9 mouse cellular contexts compared by ENCODE assay signal in genomic region chr3:32965528-32965927, GRCm38 (mm10).
A peak's percentile ranks its signal among the peaks of the same experiment; 100 is the strongest.
DNase-seq lines count a peak whose midpoint lies in the region; ATAC-seq and TF ChIP-seq lines count a peak whose summit lies in the region.
"Had no signal": no experiment of that assay in that cellular context is flagged by ENCODE, and none has a peak within 500 bp of the region (broad histone marks: within the 10 kb centered on the region; RNA-seq: fewer than 3 reads in every experiment).

No protein-coding gene starts in this region.

- H3K9me3 ChIP-seq in kidney, embryonic 15.5 days (replicated peaks) = no peaks in the 10 kb centered on the region
- no peaks in the 10 kb centered on the region for H3K9me3 ChIP-seq in ES-E14 (ENCODE audit: control insufficient read depth, insufficient read depth, low read depth, low read length)
- H3K9me3 ChIP-seq in lung, postnatal 0 days (ENCODE audit: low read length) = no peaks in the 10 kb centered on the region
- H3K9me3 ChIP-seq: embryonic facial prominence, embryonic 13.5 days had no signal

- peak; percentile 4 for DNase-seq in kidney, adult 9 months
- peak; percentile 40 for DNase-seq in ES-E14 (ENCODE audit: low read depth, low spot score)
- DNase-seq in brain, adult 2 months (ENCODE audit: low read depth, low spot score) = peak; percentile 52
- DNase-seq in lung, postnatal 0 days (ENCODE audit: low spot score) = peak; percentile 67
- no peak for DNase-seq in gastrocnemius, postnatal 14 days
- no peak for DNase-seq in gastrocnemius, postnatal 25 days
- DNase-seq in cerebellum, adult 8-10 months = no peak

- ATAC-seq in kidney, embryonic 15.5 days (replicated peaks; ENCODE audit: low FRiP score) = no peak
- no peak for ATAC-seq in lung, postnatal 0 days

- no peak overlapping the region for H3K9ac ChIP-seq in kidney, embryonic 15.5 days
- H3K9ac ChIP-seq in ES-E14 (ENCODE audit: insufficient read depth, low read depth, low read length, poor library complexity, severe bottlenecking) = no peak overlapping the region
- H3K9ac ChIP-seq in lung, postnatal 0 days (replicated peaks; ENCODE audit: low read depth) = no peak overlapping the region
- H3K9ac ChIP-seq: embryonic facial prominence, embryonic 13.5 days had no signal

- no peak overlapping the region for H3K4me2 ChIP-seq in kidney, embryonic 15.5 days
- no peak overlapping the region for H3K4me2 ChIP-seq in lung, postnatal 0 days (replicated peaks; ENCODE audit: low read depth, low read length)
- H3K4me2 ChIP-seq: embryonic facial prominence, embryonic 13.5 days had no signal

- H3K27ac ChIP-seq in kidney, embryonic 15.5 days = no peak overlapping the region
- H3K27ac ChIP-seq in ES-E14 (ENCODE audit: insufficient read depth, low read depth, low read length, poor library complexity, severe bottlenecking) = no peak overlapping the region
- H3K27ac ChIP-seq in lung, postnatal 0 days (ENCODE audit: low read length) = no peak overlapping the region
- H3K27ac ChIP-seq: embryonic facial prominence, embryonic 13.5 days had no signal

- no peak for TF ChIP-seq EP300 in lung, postnatal 0 days (IDR thresholded peaks at IDR 0.05)

- in situ Hi-C loops in ES-E14 (cut with MboI; ENCODE audit: low sequenced_read_pairs in 2 of 2, unreplicated experiment in 2 of 2) = loop anchor here in 1 of 2 experiments (25.0 kb wide), 1 partner anchor 822 kb away; the partner anchor contains the start of gene Ttc14

- no peaks in the 10 kb centered on the region for H3K27me3 ChIP-seq in kidney, embryonic 15.5 days
- H3K27me3 ChIP-seq in lung, postnatal 0 days (replicated peaks; ENCODE audit: insufficient read depth, low read length) = no peaks in the 10 kb centered on the region
- H3K27me3 ChIP-seq: embryonic facial prominence, embryonic 13.5 days had no signal

- H3K4me1 ChIP-seq in kidney, embryonic 15.5 days = no peaks in the 10 kb centered on the region
- H3K4me1 ChIP-seq in ES-E14 (ENCODE audit: control insufficient read depth in 2 of 2, insufficient read depth in 2 of 2, low read length in 2 of 2, poor library complexity in 1 of 2) = no peaks in the 10 kb centered on the region
- H3K4me1 ChIP-seq in lung, postnatal 0 days (ENCODE audit: insufficient read depth, low read depth, low read length) = no peaks in the 10 kb centered on the region
- H3K4me1 ChIP-seq: embryonic facial prominence, embryonic 13.5 days had no signal

- no peaks in the 10 kb centered on the region for H3K36me3 ChIP-seq in kidney, embryonic 15.5 days
- H3K36me3 ChIP-seq in ES-E14 (ENCODE audit: control insufficient read depth, insufficient read depth, low read length, poor library complexity, severe bottlenecking) = no peaks in the 10 kb centered on the region
- H3K36me3 ChIP-seq in lung, postnatal 0 days (ENCODE audit: insufficient read depth, low read length) = no peaks in the 10 kb centered on the region
- H3K36me3 ChIP-seq: embryonic facial prominence, embryonic 13.5 days had no signal

- WGBS in kidney, embryonic 15.5 days = 1% methylated on average over 2 of the region's 2 CpGs
- 2% methylated on average over 2 of the region's 2 CpGs for WGBS in lung, postnatal 0 days

- intact Hi-C loops in gastrocnemius, postnatal 14 days (cut with DNase I; ENCODE audit: low total_unique reads) = no loop called here

- no peak overlapping the region for H3K4me3 ChIP-seq in kidney, embryonic 15.5 days (replicated peaks)
- no peak overlapping the region for H3K4me3 ChIP-seq in ES-E14 (ENCODE audit: insufficient read depth in 1 of 2, low read depth in 1 of 2, low read length in 2 of 2, poor library complexity in 1 of 2, severe bottlenecking in 1 of 2)
- H3K4me3 ChIP-seq in lung, postnatal 0 days (ENCODE audit: low read depth, low read length) = no peak overlapping the region
- H3K4me3 ChIP-seq: embryonic facial prominence, embryonic 13.5 days had no signal

- TF ChIP-seq CTCF in lung, postnatal 0 days (IDR thresholded peaks at IDR 0.05) = peak; percentile 62

TF ChIP-seq in ES-E14, 5 proteins besides CTCF, POLR2A, EP300 and RAD21:
- peak; percentile 97 for TF ChIP-seq MAFK (IDR thresholded peaks at IDR 0.05; ENCODE audit: insufficient read depth, low read depth, low read length)
- no peak for TF ChIP-seq HCFC1 (IDR thresholded peaks at IDR 0.05; ENCODE audit: borderline replicate concordance, insufficient read depth, low read length)
- peak; percentile 76 for TF ChIP-seq ZC3H11A (IDR thresholded peaks at IDR 0.05; ENCODE audit: borderline replicate concordance, low read depth, low read length)
- no peak for TF ChIP-seq CHD2 (IDR thresholded peaks at IDR 0.05; ENCODE audit: low read depth, low read length)
- TF ChIP-seq ZNF384 (IDR thresholded peaks at IDR 0.05; ENCODE audit: low read depth, low read length) = no peak

Comparison
In these comparisons a context has a peak if more than half of its experiments do, and no peak if none do; other contexts are left out.
1. DNase-seq: peak in kidney, adult 9 months (single experiment), ES-E14 (single experiment), brain, adult 2 months (single experiment) and lung, postnatal 0 days (single experiment); none in gastrocnemius, postnatal 14 days (single experiment), gastrocnemius, postnatal 25 days (single experiment) and cerebellum, adult 8-10 months (single experiment).